Mouse (Mus musculus) c-Kit-negative CD71-positive TER-119-positive erythroid progenitor cells, embryonic 14.5 days (primary cell): Measurements from ENCODE around the gene Dlx6.

Experiments
- DNase-seq: peaks from one replicate; pipeline ENCODE4 v3.0.0-alpha.2; 2013; ENCODE audit warnings: low read depth, low spot score

Dlx6 gene

DNA sequence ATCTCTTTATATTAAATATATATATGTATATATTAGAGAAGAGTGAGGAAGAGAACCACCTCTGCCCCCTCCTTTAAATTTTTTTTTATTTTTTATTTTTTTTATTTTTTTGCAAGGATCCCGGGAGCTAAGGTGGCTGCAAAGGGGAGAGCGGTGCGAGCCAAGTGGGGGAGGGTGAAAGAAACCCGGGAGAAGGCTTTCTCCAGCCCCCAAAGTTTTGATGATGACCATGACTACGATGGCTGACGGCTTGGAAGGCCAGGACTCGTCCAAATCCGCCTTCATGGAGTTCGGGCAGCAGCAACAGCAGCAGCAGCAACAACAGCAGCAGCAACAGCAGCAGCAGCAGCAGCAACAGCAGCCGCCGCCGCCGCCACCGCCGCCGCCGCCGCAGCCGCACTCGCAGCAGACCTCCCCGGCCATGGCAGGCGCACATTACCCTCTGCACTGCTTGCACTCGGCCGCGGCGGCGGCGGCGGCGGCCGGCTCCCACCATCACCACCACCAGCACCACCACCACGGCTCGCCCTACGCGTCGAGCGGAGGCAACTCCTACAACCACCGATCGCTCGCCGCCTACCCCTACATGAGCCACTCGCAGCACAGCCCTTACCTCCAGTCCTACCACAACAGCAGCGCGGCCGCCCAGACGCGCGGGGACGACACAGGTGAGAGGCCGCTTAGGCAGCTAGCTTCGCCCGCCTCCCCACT, at the start of gene Dlx6:
TSS of gene Dlx6 (plus strand) at position 175 of the 711 bp plus-strand sequence.
- no peak for DNase-seq

GRCm38 (mm10) chr6:6816821-6817220, 46.3 kb upstream of the Dlx6 start:
- DNase-seq: no peak

GRCm38 (mm10) chr6:6818036-6818788, 44.9 kb upstream of the Dlx6 start:
- no peak for DNase-seq

GRCm38 (mm10) chr6:6819134-6819533, 44.0 kb upstream of the Dlx6 start:
- DNase-seq: no peak

- DNase-seq: no peak
Observed at GRCm38 (mm10) chr6:6825313-6825712, 37.8 kb upstream of the Dlx6 start.

DNA sequence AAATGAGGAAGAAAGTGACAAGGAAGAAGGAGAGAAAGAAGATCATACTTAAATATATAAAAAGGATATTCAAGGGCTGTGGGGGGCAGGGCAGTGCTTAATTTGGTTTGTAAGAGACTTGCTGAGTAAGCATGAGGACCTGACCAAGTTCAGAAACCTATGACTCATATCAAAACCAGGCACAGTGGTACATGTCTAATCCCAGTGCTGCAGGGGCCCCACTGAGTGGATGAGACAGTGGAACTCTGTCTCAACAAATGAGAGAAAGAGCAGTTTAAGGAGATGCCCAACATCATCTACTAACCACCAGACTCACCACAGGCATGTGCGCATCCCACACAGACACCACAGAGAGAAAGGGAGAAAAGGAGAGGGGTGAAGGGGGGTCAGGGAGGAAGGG, 36.3 kb upstream of the Dlx6 start:
- DNase-seq: no peak

DNA sequence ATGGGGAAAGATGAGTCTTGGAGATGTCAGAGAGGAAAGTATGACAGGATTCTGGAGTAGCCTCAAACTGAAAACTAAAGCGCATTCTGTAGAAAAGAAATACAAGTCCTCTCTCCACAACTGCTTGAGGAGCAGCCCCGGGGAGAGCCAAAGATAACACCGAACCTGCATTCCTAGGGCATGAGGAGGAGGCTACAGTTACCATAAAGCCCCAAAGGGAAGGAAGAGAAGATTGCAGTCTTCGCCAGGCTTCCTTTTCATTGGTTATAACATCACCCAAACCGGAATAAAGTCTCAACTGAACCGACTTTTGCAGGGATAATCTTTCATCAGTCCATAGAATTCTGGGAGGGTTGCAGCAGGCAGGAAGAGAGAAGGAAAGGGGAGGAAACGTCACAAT, 32.7 kb upstream of the Dlx6 start:
- no peak for DNase-seq

DNA sequence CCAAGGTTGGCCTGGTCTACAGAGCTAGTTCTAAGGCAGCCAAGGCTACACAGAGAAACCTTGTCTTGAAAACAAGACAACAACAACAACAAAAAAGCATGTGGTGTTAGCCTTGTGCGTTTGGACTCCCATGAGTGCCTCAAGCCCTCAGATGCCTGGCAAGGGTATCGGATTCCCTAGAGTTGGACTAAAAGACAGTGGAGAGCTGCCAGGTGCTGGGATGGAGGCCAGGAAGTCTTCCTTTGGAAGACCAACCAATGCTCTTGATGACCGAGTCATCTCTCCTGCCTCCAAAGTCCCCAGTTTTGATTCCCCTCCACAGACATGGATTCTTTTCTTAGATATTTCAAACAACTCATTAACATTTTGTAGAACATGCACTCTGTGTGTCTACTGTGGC, 29.8 kb upstream of the Dlx6 start:
- DNase-seq: no peak

GRCm38 (mm10) chr6:6848541-6848940, 14.6 kb upstream of the Dlx6 start:
- DNase-seq: no peak

GRCm38 (mm10) chr6:6849744-6850143, 13.4 kb upstream of the Dlx6 start:
- DNase-seq: no peak

DNA sequence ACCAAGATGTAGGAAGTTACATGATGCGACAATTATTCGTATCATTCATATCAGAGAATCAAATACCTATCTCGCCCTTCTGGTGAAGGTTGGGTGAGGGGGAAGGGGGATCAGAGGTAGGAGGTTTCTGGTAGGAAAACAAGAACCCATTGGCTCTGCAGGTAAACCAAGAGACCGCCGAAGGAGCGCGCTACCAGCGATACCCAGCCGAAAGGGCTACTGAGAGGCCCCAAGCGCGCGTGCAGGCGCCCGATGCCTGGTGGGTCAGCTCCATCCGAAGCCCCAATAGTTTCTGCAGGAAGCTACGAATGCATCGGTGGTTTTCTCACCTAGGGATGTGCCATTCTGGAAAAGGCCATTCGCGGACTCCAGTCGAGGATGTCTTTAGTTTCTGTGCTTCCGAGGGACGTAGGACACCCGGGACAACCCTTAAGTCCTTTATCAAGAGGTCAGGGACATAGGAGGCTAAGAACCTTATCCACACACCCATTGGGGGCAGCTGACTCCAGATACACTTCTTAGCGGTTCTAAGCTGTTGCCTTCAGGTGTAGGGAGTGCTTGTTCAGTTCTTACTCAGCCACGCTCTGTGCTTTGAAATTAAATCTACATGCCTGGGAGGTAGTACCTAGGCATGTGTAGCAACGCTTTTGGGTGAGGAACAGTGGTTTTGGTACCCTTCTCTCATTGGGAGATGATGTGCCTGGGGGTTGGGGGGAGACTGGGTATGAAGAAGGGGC, 12.6 kb upstream of the Dlx6 start:
- no peak for DNase-seq

GRCm38 (mm10) chr6:6851166-6851565, 12.0 kb upstream of the Dlx6 start:
- DNase-seq: no peak

DNA sequence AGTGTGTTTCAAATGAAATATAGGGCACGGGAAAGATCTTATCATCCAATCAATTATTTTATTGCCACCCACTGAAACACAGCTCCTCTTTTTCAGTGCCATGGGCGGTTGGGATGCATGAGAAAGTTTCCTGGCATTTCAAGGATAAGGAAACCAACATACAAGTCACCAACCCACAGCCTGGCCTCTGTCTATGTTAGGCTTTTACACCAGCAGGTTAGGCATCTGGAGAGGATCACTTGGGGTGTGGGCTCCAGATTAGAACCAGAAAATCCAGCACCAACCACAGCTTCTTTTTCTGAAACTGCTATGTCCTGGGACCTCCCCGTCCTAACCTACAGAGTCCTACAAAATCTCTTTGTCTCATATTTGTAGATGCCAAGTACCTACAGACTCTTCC, 10.2 kb upstream of the Dlx6 start:
- no peak for DNase-seq

DNA sequence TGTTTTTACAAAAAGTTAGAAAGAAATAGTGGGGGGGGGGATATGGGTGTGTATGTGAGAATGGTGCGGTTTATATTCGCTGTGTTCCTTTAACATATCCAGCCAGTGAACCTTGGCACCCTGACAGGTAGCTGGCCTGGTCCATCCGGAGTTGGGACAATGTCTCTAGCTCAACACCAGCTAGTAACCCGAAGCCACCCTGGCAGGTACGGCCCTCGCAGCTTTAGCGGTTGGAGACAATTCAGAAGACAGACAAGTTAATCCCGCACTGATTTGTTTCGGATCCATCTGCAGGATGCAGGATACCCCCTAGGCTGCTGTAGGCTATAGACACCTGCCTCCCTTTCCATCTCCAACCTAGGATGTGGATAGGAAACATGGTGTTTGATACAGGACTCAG, 9.0 kb upstream of the Dlx6 start:
- DNase-seq: no peak

DNA sequence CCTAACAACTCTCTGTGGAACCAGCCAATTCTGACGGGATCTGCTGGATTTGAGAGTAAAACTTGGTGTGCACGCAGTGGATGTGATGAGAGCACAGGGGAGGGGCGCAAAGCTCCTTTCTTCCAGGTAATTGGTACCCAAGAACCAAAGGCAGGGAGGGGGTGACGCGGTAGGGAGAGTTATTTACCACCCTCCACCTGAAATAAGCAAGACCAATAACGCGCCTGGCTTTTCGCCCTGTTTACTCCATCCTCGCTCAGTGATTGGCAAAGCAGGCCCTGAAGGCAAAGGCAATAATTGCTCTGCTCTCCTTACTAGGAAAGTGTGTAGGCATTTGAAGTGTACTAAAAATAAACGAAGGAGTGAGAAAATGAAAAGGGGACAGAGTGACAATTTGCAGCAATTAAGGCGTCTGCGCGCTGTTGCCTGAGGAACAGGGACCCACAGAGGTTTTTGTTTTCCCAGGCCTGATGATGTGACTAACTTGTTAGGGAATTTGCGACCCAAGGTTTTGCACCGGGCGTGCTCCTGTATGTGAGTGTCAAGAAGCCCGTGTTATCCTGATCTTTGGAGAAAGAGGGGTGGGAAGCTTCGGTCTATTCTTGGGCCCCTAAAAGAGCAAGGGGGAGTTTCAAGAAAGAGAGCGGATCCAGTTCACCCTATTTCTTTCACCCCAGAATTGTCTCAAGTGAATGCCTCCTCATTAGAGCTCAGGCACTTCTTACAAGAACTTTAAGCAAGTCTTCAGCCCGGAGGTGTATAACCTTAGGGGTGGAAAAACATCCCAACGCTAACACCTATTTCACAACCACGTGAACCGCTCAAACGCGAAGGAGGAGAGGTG, 8.0 kb upstream of the Dlx6 start:
- no peak for DNase-seq

DNA sequence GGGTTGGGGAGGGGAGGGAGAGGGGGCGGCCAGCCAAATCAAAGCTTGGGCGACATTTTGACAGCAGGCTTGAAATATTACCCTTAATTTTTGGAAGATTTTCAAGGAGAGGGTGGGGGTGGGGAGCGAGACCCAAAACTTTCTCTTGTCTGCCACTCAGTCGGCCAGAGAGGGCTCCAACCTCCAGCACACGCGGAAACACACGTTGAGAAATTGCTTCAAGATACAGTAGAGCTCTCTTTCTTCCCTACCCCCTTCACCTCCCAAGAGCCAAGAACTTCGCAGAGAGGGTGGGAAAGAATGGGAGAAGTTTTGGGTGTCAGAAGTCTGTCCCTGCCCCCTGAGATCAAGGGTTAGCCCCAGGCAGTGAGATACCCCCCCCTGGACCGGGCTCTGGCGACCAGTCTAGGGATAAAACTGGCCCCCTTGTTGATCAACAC, 7.4 kb upstream of the Dlx6 start:
- DNase-seq: no peak

DNA sequence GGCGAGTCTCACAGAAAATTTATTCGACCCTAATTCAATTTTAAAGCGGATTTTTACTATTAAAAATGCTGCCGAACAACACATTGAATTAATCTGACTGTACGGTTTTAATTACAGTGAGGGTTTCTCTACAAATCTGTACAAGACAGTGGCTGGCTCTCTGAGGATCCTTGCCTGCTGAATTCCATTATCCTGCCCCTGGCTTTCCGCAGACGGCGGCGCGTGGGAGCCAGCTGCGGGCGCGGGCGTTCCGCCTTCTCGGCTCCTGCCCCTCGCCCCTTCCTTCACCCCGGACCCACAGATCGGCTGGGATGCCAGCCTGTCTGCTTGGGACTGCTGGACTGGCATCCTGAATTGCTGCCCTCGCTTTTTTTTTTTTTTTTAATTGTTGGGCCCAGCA, 6.8 kb upstream of the Dlx6 start:
- no peak for DNase-seq

GRCm38 (mm10) chr6:6856881-6857280, 6.3 kb upstream of the Dlx6 start:
- DNase-seq: no peak

- DNase-seq: no peak
Observed at GRCm38 (mm10) chr6:6857766-6858165, 5.4 kb upstream of the Dlx6 start.

DNA sequence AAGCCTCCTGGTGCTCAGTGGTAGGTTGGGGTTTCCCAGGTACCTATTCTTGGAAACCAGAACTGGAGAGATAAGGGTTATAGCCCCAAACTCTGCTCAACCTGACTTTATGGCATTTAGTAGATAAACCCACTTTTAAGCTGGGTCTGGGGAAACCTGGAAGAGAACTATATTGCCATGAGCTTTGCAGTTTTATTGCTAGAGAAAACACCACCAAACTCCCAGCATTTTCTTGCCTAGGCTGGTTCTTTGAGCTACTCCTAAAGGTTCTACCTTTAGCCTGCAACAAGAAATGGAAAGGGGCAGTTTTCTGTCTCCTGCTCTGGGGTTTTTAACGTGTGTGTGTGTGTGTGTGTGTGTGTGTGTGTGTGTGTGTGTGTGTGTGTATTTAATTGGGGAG, 4.6 kb upstream of the Dlx6 start:
- no peak for DNase-seq

DNA sequence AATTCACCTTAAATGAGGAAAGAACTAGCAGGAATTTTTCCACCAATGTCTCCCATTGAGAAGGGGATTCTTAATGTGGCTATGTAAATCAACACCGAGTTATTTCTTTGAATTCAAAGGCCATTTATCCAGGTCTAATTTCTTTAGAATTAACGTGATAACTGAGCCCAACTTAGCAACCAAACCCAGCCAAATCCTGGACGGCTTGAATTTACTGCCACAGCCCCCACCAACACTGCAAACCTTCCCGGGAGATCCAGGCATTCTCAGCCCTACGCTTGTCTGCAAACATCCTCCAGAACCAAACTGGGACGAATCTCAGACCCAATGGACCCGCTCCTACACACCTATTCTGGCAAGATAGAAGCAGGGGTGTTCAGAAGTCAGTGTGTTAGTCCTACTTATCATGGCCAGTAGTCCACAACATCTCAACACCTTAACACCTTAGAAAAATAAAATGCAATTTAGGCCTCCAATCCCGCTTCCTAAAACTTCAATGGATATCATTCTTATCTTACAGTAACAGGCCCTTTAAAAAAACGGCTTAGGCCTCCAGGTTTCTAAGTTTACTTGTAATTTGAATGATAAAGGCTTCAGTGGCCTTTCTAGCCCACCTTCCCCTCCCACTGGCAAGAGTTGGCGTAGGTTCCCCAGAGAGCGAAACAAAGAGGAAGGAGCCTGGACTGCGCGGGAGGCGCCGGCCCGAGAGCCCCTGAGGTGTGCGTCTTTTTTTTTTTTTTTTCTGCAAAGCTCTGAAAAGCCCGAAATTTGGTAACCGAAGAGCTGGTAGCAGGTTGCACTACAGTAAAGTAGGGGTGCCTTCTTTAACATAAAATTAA, 3.8 kb upstream of the Dlx6 start:
- no peak for DNase-seq
